Mouse (Mus musculus) heart, embryonic 14.5 days (tissue): ENCODE data around the gene Clcn1. TPM values are rescaled to one million over a fixed set of nuclear protein-coding genes. Genes with fewer than 3 reads are reported as not detected.

Experiments
- ATAC-seq: fragments of 200-750 bp; cut with Nextera tagmentation; 2 replicates; pipeline ENCODE4 v1.8.0; 2017; ENCODE audit warnings: low read depth, moderate TSS enrichment; ENCODE audit not compliant: insufficient number of reproducible peaks, insufficient read depth, low FRiP score
- H3K27ac ChIP-seq, 2 experiments: fragments of 200-500 bp in 1 of 2; fragments of 300-500 bp in 1 of 2; sonication (generic) in 1 of 2; replicated peaks in 1 of 2; 2 replicates each; pipeline ENCODE4 v1.5.1; 2012 to 2014; ENCODE audit warnings: low read depth in 2 of 2, low read length in 2 of 2, control low read depth in 1 of 2, mild to moderate bottlenecking in 1 of 2, mixed read lengths in 1 of 2; ENCODE audit not compliant: control insufficient read depth in 1 of 2, insufficient read depth in 1 of 2
- H3K27me3 ChIP-seq: fragments of 300-500 bp; sonication (generic); 2 replicates; pipeline ENCODE4 v1.6.1; 2014; ENCODE audit warnings: mild to moderate bottlenecking, low read length, control low read depth; ENCODE audit not compliant: control insufficient read depth, insufficient read depth
- H3K36me3 ChIP-seq: fragments of 300-500 bp; sonication (generic); 2 replicates; pipeline ENCODE4 v1.6.1; 2014; ENCODE audit warnings: mild to moderate bottlenecking, control low read depth, low read length, mixed read lengths; ENCODE audit not compliant: control insufficient read depth, insufficient read depth
- H3K4me1 ChIP-seq, 2 experiments: fragments of 200-500 bp in 1 of 2; fragments of 300-500 bp in 1 of 2; sonication (generic) in 1 of 2; 2 replicates each; pipeline ENCODE4 v1.6.1; 2012 to 2014; ENCODE audit warnings: low read length in 2 of 2, control low read depth in 1 of 2, mixed read lengths in 1 of 2; ENCODE audit not compliant: control insufficient read depth in 2 of 2, insufficient read depth in 2 of 2
- H3K4me2 ChIP-seq: fragments of 300-500 bp; sonication (generic); 2 replicates; pipeline ENCODE4 v1.6.1; 2014; ENCODE audit warnings: mild to moderate bottlenecking, low read length
- H3K4me3 ChIP-seq, 2 experiments: fragments of 200-500 bp in 1 of 2; fragments of 300-500 bp in 1 of 2; sonication (generic) in 1 of 2; 2 replicates each; pipeline ENCODE4 v1.5.1; 2012 to 2014; ENCODE audit warnings: low read length in 2 of 2, mild to moderate bottlenecking in 2 of 2, control low read depth in 1 of 2, low read depth in 1 of 2, moderate library complexity in 1 of 2; ENCODE audit not compliant: control insufficient read depth in 1 of 2, insufficient read depth in 1 of 2
- H3K9ac ChIP-seq: fragments of 300-500 bp; sonication (generic); 2 replicates; pipeline ENCODE4 v1.6.1; 2014; ENCODE audit warnings: mild to moderate bottlenecking, low read length
- H3K9me3 ChIP-seq: fragments of 300-500 bp; sonication (generic); 2 replicates; pipeline ENCODE4 v1.6.1; 2016; ENCODE audit warnings: low read length, control low read depth; ENCODE audit not compliant: control insufficient read depth
- WGBS: fragments of 180-500 bp; shearing (Covaris S2); extraction: QIAGEN DNeasy Blood & Tissue Kit; methylation state at CpG from one replicate; pipeline ENCODE4 v1.1.7; 2014; 5-methylcytosine and 5-hydroxymethylcytosine counted together
- polyA plus RNA-seq: library from polyadenylated mRNA; unstranded; fragments of >200 nt; fragmentation: Nextera tagmentation; extraction: Ambion mirVana; gene quantifications from 2 replicates; pipeline ENCODE4 v1.2.1, GENCODE M21; 2014

The Clcn1 gene
- polyA plus RNA-seq, 1 experiment from 2014 or later: 0.86 TPM

- WGBS: 75% methylated on average over 1 of the region's 1 CpGs
Measured at GRCm38 (mm10) chr6:42344255-42344654, 57.8 kb downstream of the Clcn1 start.

DNA sequence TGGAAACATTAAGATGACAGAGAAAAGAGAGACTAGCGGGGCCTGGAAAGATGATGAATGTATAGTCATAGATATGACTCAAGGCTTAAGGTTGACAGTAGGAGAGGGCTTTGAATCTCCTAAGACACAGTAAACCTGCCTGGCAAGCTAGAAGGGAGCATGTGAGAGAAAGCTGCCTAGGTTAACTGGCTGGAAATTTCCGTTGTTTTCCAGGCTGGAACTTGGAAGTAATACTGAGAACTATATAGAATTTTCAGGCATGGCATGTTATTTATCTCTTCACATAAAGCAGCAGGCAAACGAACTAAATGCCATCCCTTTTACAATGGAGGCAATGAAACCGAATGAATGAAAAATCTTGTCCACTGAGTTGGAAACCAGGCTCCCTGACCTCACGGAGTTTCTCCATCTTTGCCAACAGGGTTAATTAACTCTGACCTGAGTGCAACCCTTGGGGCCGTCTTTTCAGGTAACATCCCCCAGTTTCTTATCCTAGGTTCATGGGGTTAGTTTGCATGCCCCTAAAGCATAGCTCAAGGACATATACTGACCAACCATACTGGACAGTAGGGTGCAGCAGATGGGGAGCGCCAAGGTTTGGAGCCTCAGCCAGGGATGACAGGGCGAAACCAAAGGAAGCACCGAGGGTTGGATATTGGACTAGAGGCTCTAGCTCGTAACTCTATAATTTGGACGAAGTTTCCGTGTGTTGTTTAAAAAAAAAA lies 62.0 kb downstream of the Clcn1 start:
- Histone ChIP-seq H3K4me1 (peaks cover 20 to 33% of the 10 kb centered on the region in 2 experiments), H3K4me3 (peak overlapping the region; percentile 73 to 98; a peak in 2 of 4 replicates), H3K4me2 (peak overlapping the region; percentile 96), H3K9ac (peak overlapping the region; percentile 98), H3K27ac (peak overlapping the region in 1 of 2 experiments; percentile 99; a peak in 2 of 4 replicates), H3K9me3 (no peaks in the 10 kb centered on the region), H3K27me3 (no peaks in the 10 kb centered on the region), H3K36me3 (peaks cover 24% of the 10 kb centered on the region)
- ATAC-seq: no peak
- WGBS: 39% methylated on average over 12 of the region's 12 CpGs

More at GRCm38 (mm10) chr6:42344255-42344654, 57.8 kb downstream of the Clcn1 start:
- Histone ChIP-seq H3K27me3 (no peaks in the 10 kb centered on the region), H3K9me3 (no peaks in the 10 kb centered on the region), H3K27ac (no peak overlapping the region), H3K9ac (no peak overlapping the region), H3K4me2 (no peak overlapping the region), H3K4me3 (no peak overlapping the region), H3K4me1 (peaks cover 0 to 7% of the 10 kb centered on the region in 2 experiments; a peak in 2 of 4 replicates), H3K36me3 (no peaks in the 10 kb centered on the region)
- no peak for ATAC-seq

GRCm38 (mm10) chr6:42349006-42349425 lies 62.5 kb downstream of the Clcn1 start:
- ATAC-seq: peak; percentile 28
- Histone ChIP-seq H3K4me2 (peak overlapping the region; percentile 96), H3K9me3 (no peaks in the 10 kb centered on the region), H3K27me3 (no peaks in the 10 kb centered on the region), H3K36me3 (peaks cover 28% of the 10 kb centered on the region), H3K27ac (peak overlapping the region; percentile 99), H3K9ac (peak overlapping the region; percentile 98), H3K4me3 (peak overlapping the region; percentile 73 to 98), H3K4me1 (peaks cover 23 to 39% of the 10 kb centered on the region in 2 experiments)
- WGBS: 1% methylated on average over 11 of the region's 11 CpGs

DNA sequence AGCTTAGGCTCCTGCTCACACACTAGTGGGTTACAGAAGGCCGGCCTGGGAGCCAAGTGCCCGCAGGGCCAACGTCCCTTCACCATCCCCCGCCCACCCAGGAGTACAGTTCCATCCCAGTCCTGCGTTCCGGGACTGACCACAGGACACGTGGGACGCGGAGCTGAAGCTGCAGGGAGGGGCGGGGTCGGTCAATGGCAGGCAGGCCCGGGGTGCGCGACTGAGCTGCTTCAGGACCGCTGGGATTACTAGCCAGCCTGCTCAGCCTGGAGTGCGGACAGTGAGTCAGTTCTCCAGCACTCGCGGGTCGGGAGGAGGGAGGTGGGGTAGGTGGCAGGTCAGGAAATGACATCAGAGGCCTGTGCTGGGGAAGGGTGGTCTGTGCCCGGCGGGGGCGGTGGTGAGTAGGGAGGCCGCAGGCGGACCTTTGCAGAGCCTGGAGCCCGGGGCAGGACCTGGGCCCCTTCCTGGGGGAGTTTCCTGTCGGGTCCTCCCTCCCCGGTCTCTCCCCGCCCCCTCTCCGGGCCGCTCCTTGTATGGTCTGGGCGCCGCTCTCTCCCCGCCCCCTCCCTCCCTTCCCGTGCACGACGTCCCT lies 63.0 kb downstream of the Clcn1 start, which contains the start of gene Zyx:
Zyx (plus strand) TSS at position 205 of the 595 bp plus-strand sequence.
- peaks cover 29 to 44% of the 10 kb centered on the region in 2 experiments for H3K4me1 ChIP-seq

DNA sequence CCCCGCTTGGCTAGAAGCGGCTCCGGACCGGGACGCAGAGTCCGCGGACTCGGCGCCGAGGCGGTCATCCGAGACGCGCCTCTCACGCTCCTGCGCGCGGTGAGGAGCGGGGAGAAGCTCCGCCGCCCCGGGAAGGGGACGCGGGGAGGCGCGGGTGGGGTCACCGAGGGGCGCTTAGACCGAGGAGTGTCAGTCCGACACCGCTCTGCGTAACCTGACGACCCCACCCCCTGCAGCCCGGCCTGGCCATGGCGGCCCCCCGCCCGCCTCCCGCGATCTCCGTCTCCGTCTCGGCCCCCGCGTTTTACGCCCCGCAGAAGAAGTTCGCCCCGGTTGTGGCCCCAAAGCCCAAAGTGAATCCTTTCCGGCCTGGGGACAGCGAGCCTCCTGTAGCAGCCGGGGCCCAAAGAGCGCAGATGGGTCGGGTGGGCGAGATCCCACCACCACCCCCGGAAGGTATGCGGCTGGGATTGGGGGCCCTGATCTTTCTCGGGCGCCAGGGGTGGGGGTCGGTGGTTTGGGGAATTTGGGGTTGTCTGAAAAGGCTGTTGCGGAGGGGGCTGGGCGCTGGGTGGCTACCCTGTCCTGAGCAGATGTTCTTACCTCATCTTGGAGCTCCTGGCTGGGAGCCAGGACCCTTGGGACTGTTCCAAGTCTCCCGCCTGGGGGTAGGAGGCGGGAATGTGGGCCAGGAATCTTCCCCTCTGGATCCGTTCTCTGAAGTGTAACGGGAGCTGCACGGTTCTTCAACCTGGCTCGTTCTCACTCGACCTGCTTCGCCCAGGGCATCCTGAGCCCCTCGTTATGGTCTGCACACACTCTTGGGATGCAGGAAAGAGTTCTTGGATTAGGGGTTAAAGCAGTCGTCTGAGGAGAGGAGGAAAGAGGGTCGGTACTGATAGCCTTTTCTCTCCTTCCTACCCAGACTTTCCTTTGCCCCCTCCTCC lies 63.8 kb downstream of the Clcn1 start:
- peaks cover 35 to 51% of the 10 kb centered on the region in 2 experiments for H3K4me1 ChIP-seq
- H3K9me3 ChIP-seq: no peaks in the 10 kb centered on the region
- peak overlapping the region; percentile 96 for H3K4me2 ChIP-seq
- WGBS: under 1% methylated on average over 52 of the region's 72 CpGs
- peak overlapping the region; percentile 86 to 99 for H3K27ac ChIP-seq
- H3K27me3 ChIP-seq: no peaks in the 10 kb centered on the region
- H3K36me3 ChIP-seq: peaks cover 38% of the 10 kb centered on the region
- peak overlapping the region; percentile 98 for H3K9ac ChIP-seq
- peak; percentile 22 for ATAC-seq
- H3K4me3 ChIP-seq: peak overlapping the region; percentile 73 to 98

More for the DNA sequence above, 63.0 kb downstream of the Clcn1 start, which contains the start of gene Zyx:
- no peaks in the 10 kb centered on the region for H3K27me3 ChIP-seq
- peak; percentile 92 for ATAC-seq
- H3K4me2 ChIP-seq: peak within 1 kb of the TSS; percentile 96
- H3K4me3 ChIP-seq: peak within 1 kb of the TSS; percentile 73 to 98
- peaks cover 30% of the 10 kb centered on the region for H3K36me3 ChIP-seq
- under 1% methylated on average over 26 of the region's 36 CpGs for WGBS
- no peaks in the 10 kb centered on the region for H3K9me3 ChIP-seq
- peak within 1 kb of the TSS; percentile 98 for H3K9ac ChIP-seq
- peak within 1 kb of the TSS; percentile 99 for H3K27ac ChIP-seq

DNA sequence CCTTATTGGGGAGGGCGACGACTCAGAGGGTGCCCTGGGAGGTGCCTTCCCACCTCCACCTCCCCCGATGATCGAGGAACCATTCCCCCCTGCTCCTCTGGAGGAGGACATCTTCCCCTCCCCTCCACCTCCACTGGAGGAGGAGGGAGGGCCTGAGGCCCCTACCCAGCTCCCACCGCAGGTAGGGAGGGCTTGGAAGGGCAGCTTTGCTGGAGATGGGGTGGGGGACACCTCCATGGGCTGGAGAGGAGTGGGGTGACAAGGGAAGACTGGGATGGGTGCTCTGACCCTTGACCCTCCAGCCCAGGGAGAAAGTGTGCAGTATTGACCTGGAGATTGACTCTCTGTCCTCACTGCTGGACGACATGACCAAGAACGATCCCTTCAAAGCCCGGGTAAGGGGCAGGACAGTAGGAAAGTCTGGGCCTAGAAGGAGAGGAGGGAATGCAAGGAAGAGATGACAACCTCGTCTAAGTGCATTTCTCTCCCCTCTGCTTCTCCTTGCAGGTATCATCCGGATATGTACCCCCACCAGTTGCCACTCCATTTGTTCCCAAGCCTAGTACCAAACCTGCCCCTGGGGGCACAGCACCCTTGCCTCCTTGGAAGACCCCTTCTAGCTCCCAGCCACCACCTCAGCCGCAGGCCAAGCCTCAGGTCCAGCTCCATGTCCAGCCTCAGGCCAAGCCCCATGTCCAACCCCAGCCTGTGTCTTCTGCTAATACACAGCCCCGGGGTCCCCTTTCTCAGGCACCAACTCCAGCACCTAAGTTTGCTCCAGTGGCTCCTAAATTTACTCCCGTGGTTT lies 64.7 kb downstream of the Clcn1 start:
- peaks cover 39 to 59% of the 10 kb centered on the region in 2 experiments for H3K4me1 ChIP-seq
- peaks cover 46% of the 10 kb centered on the region for H3K36me3 ChIP-seq
- H3K4me3 ChIP-seq: peak overlapping the region; percentile 73 to 98
- no peak for ATAC-seq
- H3K27ac ChIP-seq: peak overlapping the region; percentile 86 to 99
- WGBS: 28% methylated on average over 12 of the region's 13 CpGs
- no peaks in the 10 kb centered on the region for H3K9me3 ChIP-seq
- H3K9ac ChIP-seq: peak overlapping the region; percentile 98
- no peaks in the 10 kb centered on the region for H3K27me3 ChIP-seq
- H3K4me2 ChIP-seq: peak overlapping the region; percentile 96
